Mouse (Mus musculus) megakaryocyte, embryonic 14.5 days (primary cell): ENCODE results near the gene Plcb4. TPM values are rescaled to one million over a fixed set of nuclear protein-coding genes. Genes with fewer than 3 reads are reported as not detected.
A peak's percentile ranks its signal among the peaks of the same experiment; 100 is the strongest.

ENCODE experiments used
- H3K27me3 ChIP-seq: replicated peaks from 2 replicates; pipeline ENCODE3; 2012; ENCODE audit warnings: inconsistent platforms
- H3K36me3 ChIP-seq: replicated peaks from 2 replicates; pipeline ENCODE3; 2012; ENCODE audit warnings: low read length, inconsistent platforms, mixed read lengths
- H3K4me1 ChIP-seq: 2 replicates; pipeline ENCODE4 v1.6.1; 2012; ENCODE audit warnings: inconsistent platforms
- H3K4me3 ChIP-seq: replicated peaks from 2 replicates; pipeline ENCODE3; 2012; ENCODE audit warnings: moderate library complexity, mild to moderate bottlenecking, inconsistent platforms
- H3K9me3 ChIP-seq: 2 replicates; pipeline ENCODE4 v1.6.1; 2012; ENCODE audit warnings: inconsistent platforms
- FLI1 ChIP-seq: IDR thresholded peaks from 2 replicates; pipeline ENCODE4 v1.6.1; 2012; ENCODE audit warnings: low read length, inconsistent platforms, mixed read lengths
- GATA1 ChIP-seq: IDR thresholded peaks from 3 replicates; pipeline ENCODE4 v1.6.1; 2012; ENCODE audit warnings: mixed read lengths, low read length, inconsistent platforms, borderline replicate concordance
- polyA plus RNA-seq: library from polyadenylated mRNA; stranded (reverse); fragments of >175 nt; gene quantifications from 2 replicates; pipeline ENCODE4 v1.2.3, GENCODE M21; 2012; ENCODE audit warnings: low replicate concordance; ENCODE audit not compliant: insufficient read depth

Gene Plcb4
- polyA plus RNA-seq, 1 experiment = 5.4 TPM

DNA sequence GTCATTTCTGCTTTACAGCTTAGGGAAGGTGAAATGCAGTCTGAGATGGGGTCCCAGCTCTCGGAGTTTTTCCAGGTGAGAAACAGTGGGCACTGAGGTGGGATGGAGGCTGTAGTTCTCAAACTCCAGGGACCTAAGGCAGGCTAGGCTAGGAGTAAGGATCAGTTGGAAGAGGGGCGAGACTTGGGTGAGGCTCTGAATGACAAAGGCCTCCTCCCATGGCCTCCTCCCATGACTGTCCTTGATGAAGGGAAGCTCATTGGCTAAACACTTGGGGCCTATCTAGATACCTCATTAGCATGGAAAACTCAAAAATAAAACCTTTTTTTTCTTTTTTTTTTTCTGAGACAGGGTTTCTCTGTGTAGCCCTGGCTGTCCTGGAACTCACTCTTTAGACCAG lies 198.0 kb downstream of the Plcb4 start:
- Histone ChIP-seq H3K9me3 (peaks cover 6% of the 10 kb centered on the region; the same call in 1 of the 2 replicates), H3K4me3 (no peak overlapping the region), H3K27me3 (no peaks in the 10 kb centered on the region), H3K4me1 (peaks cover 18% of the 10 kb centered on the region), H3K36me3 (peaks cover 3% of the 10 kb centered on the region)
- TF ChIP-seq FLI1 = no peak
- no peak for TF ChIP-seq GATA1

GRCm38 (mm10) chr2:135861531-135862488 lies 203.0 kb downstream of the Plcb4 start:
- Histone ChIP-seq H3K4me1 (peaks cover 27% of the 10 kb centered on the region), H3K36me3 (no peaks in the 10 kb centered on the region), H3K4me3 (no peak overlapping the region), H3K27me3 (no peaks in the 10 kb centered on the region), H3K9me3 (no peaks in the 10 kb centered on the region)
- no peak for TF ChIP-seq GATA1
- TF ChIP-seq FLI1 = no peak

DNA sequence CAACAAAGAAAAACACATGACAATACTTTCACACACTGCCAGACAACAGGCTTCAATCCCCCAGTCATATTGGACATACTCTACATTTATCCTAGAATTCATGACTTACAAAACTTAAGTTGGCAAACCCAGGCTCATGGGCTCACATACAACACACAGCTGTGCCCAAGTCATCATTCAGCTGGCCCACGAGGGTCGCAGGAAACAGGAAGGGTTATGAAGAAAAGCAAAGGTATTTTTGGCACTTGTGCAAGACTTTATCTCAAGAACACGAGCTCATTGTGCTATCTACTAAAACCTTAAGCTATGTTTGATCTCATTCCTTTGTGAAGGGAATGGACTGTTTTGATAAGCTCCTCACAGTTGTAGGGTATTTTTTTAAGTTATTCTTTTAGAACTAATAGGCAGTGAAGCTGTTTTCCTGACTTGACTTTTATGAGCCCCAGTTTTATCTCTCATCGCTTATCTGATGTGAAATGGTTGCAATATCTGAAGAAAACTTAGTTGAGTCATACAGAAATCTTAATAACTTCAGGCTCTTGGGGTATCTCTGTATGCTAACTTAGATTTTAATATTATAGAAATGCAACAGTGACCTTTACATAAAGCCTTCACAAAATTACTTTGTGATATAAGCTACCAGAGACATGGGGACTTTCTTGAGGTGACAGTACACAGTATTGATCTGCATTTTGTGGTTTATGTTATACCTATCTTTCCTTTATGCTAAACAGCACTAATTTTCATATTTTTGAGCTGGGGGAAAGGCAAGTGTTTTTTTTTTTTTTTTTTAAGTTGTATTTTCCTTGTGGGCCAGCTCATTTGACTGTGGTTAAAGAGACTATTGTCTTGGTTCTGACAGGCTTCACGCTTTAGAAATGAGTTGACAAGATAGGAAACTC lies 203.9 kb downstream of the Plcb4 start:
- TF ChIP-seq FLI1 (no peak), GATA1 (no peak)
- Histone ChIP-seq H3K4me3 (no peak overlapping the region), H3K36me3 (no peaks in the 10 kb centered on the region), H3K4me1 (peaks cover 27% of the 10 kb centered on the region), H3K9me3 (no peaks in the 10 kb centered on the region), H3K27me3 (no peaks in the 10 kb centered on the region)

DNA sequence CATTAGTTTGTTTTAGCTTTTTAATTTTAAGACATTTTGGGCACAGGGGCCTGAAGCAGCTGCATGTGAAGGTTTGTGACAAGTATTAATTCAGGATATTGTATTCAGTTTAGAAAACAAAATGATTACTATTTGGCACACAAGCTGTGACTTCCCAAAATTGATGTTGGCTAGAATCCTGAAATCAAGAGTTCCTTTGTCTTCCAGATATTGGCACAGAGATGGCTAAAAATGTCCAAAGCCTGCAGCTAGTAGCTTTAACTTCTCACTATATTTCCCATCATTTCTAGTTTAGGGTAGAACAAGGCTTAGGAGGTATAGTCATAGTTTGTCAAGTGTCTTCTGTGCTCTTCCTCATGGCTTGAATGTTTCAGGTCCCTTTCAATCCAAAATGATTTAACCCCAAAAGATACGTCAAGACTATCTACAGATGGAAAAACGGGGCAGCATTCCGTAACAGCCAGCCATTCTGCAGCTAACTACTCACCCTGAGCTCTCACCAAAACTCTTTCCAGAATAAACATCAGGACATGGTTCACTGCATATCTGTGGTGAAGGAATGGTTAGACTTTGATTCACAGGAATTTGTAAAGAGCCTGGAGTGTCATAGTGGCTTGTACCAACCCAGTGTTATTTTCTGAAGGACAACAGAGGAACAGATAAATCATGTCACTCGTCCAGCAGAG lies 204.7 kb downstream of the Plcb4 start:
- no peak overlapping the region for H3K4me3 ChIP-seq
- H3K27me3 ChIP-seq = no peaks in the 10 kb centered on the region
- no peaks in the 10 kb centered on the region for H3K9me3 ChIP-seq
- H3K36me3 ChIP-seq = no peaks in the 10 kb centered on the region
- TF ChIP-seq GATA1 = no peak
- TF ChIP-seq FLI1 = no peak
- H3K4me1 ChIP-seq = peaks cover 27% of the 10 kb centered on the region

DNA sequence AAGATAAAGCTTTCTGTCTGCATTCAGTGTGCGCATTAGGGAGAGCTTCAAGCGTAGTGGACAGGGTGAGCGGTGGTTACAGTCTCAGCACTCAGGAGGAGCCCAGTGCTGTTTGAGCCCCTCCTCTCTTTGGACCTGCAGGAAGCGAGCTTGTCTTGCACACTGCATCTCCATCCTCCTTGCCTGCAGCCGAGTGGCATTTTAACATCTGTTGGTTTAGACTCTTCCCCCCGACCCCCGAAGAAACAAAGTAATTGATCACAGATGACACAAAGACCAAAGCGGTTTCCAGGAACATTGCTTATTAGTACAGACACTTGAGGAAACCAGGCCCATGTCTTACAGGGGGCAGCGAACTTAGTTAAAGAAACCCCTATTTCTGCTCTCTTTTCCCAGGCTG lies 207.6 kb downstream of the Plcb4 start:
- Histone ChIP-seq H3K36me3 (no peaks in the 10 kb centered on the region), H3K4me3 (no peak overlapping the region), H3K27me3 (no peaks in the 10 kb centered on the region), H3K9me3 (no peaks in the 10 kb centered on the region), H3K4me1 (peaks cover 38% of the 10 kb centered on the region)
- no peak for TF ChIP-seq FLI1
- TF ChIP-seq GATA1 = no peak

DNA sequence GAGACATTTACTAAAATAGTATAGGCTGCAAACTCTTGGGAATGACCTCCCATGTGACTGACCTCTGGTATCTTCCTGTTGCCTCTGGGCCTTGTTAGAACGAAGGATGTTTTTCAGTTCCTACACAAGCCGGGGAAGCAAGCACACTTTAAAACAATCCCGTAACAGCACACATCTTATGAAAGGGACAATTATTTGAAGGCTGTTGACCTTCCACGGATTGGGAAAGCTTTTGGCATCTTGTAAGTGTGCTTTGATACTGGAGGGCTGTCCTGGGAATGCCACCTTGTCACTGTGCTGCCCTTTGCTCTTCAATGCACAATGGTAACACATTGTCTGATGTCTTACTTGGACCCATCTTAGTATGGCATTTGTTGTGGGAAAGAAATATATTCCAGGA lies 208.0 kb downstream of the Plcb4 start:
- H3K36me3 ChIP-seq = no peaks in the 10 kb centered on the region
- no peaks in the 10 kb centered on the region for H3K27me3 ChIP-seq
- H3K9me3 ChIP-seq = no peaks in the 10 kb centered on the region
- no peak for TF ChIP-seq GATA1
- TF ChIP-seq FLI1 = no peak
- H3K4me1 ChIP-seq = peaks cover 34% of the 10 kb centered on the region
- no peak overlapping the region for H3K4me3 ChIP-seq

- Histone ChIP-seq H3K9me3 (no peaks in the 10 kb centered on the region), H3K36me3 (no peaks in the 10 kb centered on the region), H3K27me3 (no peaks in the 10 kb centered on the region), H3K4me3 (no peak overlapping the region), H3K4me1 (peaks cover 30% of the 10 kb centered on the region)
- TF ChIP-seq GATA1 (no peak), FLI1 (no peak)
These were observed 210.8 kb downstream of the Plcb4 start for GRCm38 (mm10) chr2:135869637-135870036.

GRCm38 (mm10) chr2:135873146-135873545 lies 214.3 kb downstream of the Plcb4 start:
- Histone ChIP-seq H3K4me1 (peaks cover 56% of the 10 kb centered on the region), H3K9me3 (no peaks in the 10 kb centered on the region)
- TF ChIP-seq GATA1 (no peak), FLI1 (no peak)

GRCm38 (mm10) chr2:135873761-135874160 lies 214.9 kb downstream of the Plcb4 start:
- Histone ChIP-seq H3K4me1 (peaks cover 60% of the 10 kb centered on the region), H3K9me3 (no peaks in the 10 kb centered on the region), H3K4me3 (peak overlapping the region; percentile 18), H3K27me3 (no peaks in the 10 kb centered on the region), H3K36me3 (peaks cover 5% of the 10 kb centered on the region)
- TF ChIP-seq GATA1 (no peak), FLI1 (no peak)

More at GRCm38 (mm10) chr2:135873146-135873545, 214.3 kb downstream of the Plcb4 start:
- peaks cover 5% of the 10 kb centered on the region for H3K36me3 ChIP-seq
- H3K4me3 ChIP-seq = no peak overlapping the region
- no peaks in the 10 kb centered on the region for H3K27me3 ChIP-seq
